Comparison of ENCODE assay signal across 14 mouse cellular contexts in genomic region chr1:180707368-180707767, GRCm38 (mm10). TPM values are rescaled to one million over a fixed set of nuclear protein-coding genes. Genes with fewer than 3 reads are reported as not detected.
"Had no signal": no experiment of that assay in that cellular context is flagged by ENCODE, and none has a peak within 500 bp of the region (broad histone marks: within the 10 kb centered on the region; RNA-seq: fewer than 3 reads in every experiment).

No protein-coding gene starts in this region.

- H3K9me3 ChIP-seq: limb, embryonic 12.5 days; midbrain, embryonic 13.5 days had no signal

- ATAC-seq: midbrain, embryonic 13.5 days had no signal

- H3K4me1 ChIP-seq: midbrain, embryonic 13.5 days had no signal

- H3K27ac ChIP-seq: limb, embryonic 12.5 days; macrophage; midbrain, embryonic 13.5 days had no signal

- H3K9ac ChIP-seq: limb, embryonic 12.5 days; midbrain, embryonic 13.5 days had no signal

- H3K4me2 ChIP-seq: limb, embryonic 12.5 days; midbrain, embryonic 13.5 days had no signal

- H3K36me3 ChIP-seq: limb, embryonic 12.5 days; midbrain, embryonic 13.5 days had no signal

- DNase-seq: kidney, adult 11 months; layer of hippocampus, adult 9-11 months; lung, adult 2 months; lung, postnatal 14 days; right cerebral cortex, postnatal 14 days had no signal

- H3K27me3 ChIP-seq: limb, embryonic 12.5 days; midbrain, embryonic 13.5 days had no signal

- H3K4me3 ChIP-seq: limb, embryonic 12.5 days; midbrain, embryonic 13.5 days had no signal

RNA-seq across cellular contexts. Expression of gene Mixl1, which starts 10.5 kb away (rescaled TPM):
- total RNA-seq: layer of hippocampus, adult 18-20 months; left cerebral cortex, postnatal 36 days; liver, adult 2 months; midbrain, postnatal 0 days had no signal
- polyA plus RNA-seq: liver, adult 2 months; lung, adult 2 months; macrophage; midbrain, embryonic 13.5 days; neural tube, embryonic 14.5 days; stomach, embryonic 16.5 days had no signal
